Mouse (Mus musculus): Measurements from ENCODE around the gene Hexb. TPM values are rescaled to one million over a fixed set of nuclear protein-coding genes. Genes with fewer than 3 reads are reported as not detected.
A peak's percentile ranks its signal among the peaks of the same experiment; 100 is the strongest.

The Hexb gene
- total RNA-seq, 2 experiments from 2014 or later, result 91.3 to 102 TPM

DNA sequence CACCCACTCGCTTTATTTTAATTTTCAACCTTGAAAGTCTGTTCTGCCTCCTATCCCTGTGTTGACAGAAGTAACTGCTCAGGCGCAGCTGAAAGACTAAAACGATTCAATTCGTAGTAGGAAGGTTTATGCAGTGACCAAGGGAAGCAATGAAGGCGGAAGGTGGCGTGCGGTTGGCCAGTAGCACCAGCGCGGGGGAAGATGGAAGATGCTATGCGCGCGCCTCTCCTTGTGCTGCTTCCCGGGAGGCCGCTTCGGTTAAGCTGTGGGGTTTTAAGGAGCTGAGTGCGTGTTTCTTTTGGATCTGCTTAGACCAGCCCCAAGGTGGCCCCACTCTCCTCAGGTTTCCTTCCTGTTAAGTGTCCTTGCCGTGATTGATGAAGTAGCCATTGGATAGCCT is 27.0 kb upstream of the Hexb start:
- no peak for DNase-seq (ENCODE audit: low spot score in 2 of 2)

- DNase-seq (ENCODE audit: low spot score in 2 of 2), result no peak
Observed at GRCm38 (mm10) chr13:97224341-97224982, 26.3 kb upstream of the Hexb start.

DNA sequence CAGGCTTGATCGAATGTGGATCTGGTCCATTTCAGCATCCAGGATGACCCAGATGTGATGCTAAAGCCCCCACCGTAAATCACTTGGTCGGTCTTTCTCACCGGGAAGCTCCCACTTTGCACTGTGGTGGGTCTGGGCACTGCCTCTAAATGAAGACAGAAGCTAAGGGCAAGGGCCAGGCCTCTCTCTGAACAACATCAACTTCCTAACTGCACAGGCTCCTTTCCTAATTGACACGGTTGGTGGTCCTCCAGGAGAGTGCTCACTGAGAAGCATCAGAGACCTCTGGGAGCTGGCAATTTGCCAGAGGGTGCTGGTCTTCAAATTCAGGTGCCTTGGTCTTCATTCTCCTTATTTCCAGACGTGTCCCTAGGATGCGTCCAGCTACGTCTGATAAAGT is 25.7 kb upstream of the Hexb start:
- DNase-seq (ENCODE audit: low spot score in 2 of 2), result no peak

- no peak for DNase-seq (ENCODE audit: low spot score in 2 of 2)
Observed at GRCm38 (mm10) chr13:97220022-97220421, 21.9 kb upstream of the Hexb start.

GRCm38 (mm10) chr13:97216196-97216595 is 18.0 kb upstream of the Hexb start:
- DNase-seq (ENCODE audit: low spot score in 2 of 2), result no peak

DNA sequence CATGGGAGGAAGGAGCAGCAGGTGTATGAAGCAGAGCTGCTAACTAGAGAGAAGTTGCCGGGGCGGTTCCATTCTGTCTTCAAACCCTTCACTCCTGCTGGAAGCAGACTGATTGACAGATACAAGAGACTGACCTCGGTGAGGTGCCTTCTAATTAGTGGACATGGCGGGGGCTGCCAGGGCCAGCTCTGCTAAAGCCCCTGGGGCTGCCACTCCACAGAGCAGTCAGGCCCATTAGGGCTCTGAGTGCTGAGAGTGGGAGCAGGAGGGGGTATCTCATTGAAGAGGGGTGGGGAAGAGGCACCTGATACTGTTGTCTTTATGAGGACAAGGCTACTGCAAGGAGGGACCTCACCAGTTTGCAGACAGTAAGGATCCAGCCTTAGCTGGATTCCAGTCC is 17.4 kb upstream of the Hexb start:
- DNase-seq (ENCODE audit: low spot score in 2 of 2), result no peak

DNA sequence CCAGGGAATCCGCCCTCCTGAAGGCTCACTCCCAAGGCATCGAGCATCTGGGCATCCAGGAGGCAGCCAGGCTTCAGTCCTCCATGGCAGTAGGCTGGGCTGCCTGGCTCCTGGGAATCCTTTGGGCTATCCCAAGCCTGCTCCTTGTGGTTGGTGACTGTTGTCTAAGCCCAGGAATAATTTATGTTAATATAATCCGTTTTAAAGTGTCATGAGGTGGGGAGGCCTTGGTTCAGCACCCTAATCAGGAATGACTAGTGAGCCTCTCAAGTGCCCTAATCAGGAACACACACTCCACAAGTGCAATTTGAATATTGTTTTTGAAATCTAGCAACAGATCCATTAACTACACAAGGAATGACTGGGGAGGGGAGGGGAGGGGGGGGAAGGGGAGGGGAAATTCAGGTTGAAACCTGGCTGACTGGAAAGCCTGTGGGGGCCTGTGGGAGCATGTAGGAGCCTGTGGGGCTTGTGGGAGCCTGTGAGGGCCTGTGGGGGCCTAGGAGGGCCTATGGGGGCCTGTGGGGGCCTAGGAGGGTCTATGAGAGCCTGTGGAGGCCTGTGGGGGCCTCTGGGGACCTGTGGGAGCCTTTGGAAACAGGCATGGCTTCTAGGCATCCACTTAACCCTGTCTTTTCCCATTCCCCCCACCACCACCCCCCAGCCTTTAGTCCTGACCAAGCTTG is 16.6 kb upstream of the Hexb start:
- DNase-seq (ENCODE audit: low spot score in 2 of 2), result no peak

DNA sequence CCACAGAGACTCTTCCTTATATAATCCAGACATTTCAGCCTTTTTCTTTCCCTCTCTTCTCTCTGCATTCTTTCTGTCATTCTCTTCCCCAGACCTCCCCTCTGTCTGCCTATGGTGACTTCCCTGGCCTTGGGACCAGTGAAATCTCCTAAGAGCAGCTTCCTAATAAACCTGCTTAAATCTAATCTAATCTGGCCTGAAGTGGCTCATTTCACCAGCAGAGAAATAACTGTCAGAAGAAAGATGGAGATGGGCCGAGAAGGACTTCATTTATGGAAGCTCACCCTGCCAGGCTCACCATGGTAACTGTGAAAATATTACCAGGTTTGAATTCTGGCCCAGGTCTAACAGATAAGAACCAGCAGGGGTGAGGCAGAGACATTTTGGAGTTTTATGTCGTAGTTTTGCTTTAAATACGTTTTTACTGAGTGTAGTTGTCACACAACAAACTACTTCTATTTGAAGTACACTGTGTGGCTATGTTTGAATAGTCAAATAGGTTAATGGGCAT is 10.4 kb upstream of the Hexb start:
- no peak for DNase-seq (ENCODE audit: low spot score in 2 of 2)

GRCm38 (mm10) chr13:97208112-97208478 is 9.9 kb upstream of the Hexb start:
- DNase-seq (ENCODE audit: low spot score in 2 of 2), result no peak

DNA sequence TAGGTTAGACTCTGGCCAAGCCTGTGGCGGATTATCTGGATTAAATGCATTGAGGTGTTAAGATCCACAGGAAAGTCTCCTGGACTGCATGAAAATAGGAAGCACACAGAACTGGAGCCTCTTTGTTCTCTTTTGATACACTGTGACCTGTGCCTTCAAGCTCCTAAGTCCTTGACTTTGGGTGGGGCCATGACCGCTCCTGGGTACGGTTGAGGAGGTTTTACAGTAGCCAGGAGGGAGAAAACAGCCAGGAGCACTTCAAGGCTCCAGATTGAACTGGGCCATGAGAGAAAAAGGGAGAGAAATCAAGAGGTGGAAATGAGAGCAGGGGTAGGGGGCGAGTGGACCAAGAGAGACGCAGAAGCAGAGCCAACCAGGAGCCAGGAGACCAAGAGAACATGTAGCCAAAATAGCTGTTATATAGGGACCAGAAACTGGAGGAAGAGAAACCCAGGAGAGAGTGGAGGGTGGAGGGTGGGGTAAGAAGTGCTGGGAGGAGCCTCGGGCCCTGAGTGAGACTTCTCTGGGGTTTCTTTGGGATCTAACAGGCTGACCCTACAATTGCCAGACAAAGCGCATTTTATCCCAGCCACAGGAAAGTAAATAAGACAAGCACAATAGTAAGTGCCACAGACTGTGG is 9.4 kb upstream of the Hexb start:
- no peak for DNase-seq (ENCODE audit: low spot score in 2 of 2)

DNA sequence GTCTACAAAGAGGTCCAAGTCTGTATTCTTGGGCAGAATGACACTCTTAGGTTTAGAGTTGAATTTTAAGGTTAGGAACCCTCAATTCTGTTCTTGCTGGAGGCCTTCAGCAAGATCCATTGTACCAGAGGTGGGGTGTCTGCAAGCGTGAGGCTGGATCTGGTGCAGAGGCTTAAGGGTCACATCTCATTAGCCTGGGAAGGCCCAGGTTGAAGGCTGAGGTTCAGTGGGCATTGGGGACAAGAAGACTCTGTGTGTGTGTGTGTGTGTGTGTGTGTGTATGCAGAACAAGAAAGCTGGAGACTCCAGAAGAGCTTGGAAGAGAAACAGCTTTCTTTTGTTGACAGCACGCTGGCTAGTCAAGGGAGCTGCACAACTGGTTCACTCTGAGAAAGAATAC is 7.9 kb upstream of the Hexb start:
- no peak for DNase-seq (ENCODE audit: low spot score in 2 of 2)

DNA sequence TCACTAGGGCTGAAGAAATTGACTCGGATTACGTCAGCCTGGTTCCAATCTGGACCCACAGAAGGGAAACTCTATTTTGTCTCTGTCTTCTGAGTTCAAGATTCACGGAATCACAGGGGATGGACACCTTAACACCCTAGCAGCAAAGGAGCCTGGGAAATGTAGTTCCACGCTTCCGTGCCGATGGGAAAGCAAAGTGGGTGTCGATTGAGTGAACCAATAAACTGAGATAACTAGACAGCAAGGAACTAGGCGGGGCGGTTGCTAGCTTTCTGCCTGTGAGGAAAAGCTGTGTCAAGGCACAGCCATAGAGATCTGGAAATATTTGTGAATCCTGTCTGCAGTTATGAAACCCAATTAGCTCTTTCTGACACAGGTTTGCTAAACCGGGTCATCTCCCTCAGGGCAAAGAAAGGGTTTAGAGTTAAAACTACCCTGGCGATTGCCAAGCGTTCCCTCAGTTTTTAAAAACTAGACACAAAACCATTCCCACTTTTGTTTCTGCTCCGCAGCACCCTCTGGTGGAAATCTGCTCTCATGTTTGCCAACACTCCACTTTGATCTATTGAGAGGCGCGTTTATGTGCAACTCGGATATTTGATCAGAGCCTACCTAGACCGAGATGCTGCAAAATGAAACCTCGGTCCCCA is 7.0 kb upstream of the Hexb start:
- DNase-seq (ENCODE audit: low spot score in 2 of 2), result peak; percentile 89 to 91

GRCm38 (mm10) chr13:97201896-97202295 is 3.7 kb upstream of the Hexb start:
- DNase-seq (ENCODE audit: low spot score in 2 of 2), result no peak

GRCm38 (mm10) chr13:97201076-97201475 is 2.9 kb upstream of the Hexb start:
- DNase-seq (ENCODE audit: low spot score in 2 of 2), result no peak

DNA sequence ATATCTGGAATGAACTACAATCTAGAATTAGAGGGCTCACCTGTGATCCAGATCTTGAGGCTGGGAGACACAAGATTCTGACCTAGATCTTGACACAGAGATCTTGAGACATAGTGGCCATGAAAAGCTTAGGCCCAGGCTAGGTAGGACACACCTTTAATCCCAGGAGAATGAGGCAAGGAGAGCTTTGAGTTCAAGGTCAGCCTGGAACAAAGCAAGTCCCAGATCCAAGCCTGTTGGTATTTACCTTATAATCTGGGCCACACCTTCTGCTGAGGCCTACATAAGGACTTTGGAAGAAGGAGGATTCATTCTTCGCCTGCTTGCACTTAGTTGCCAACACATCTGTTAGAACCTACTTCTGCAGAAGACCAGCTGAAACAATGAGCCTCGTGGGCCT is 966 bp upstream of the Hexb start:
- DNase-seq (ENCODE audit: low spot score in 2 of 2), result no peak

DNA sequence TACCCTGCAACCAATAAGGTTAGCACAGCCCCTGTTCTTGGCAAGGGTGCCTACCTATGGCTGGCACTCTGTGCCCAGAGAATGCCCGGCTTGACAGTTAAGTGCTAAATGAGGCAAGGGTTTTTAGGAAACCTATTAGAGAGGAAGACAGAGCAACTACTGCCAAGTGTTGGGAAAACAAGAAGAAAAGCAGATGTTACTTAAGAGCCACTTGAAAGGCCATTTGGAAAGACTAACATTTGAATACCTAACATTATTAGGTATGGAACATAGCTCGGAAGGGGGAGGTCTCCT is 1.3 kb downstream of the Hexb start:
- no peak for DNase-seq (ENCODE audit: low spot score in 2 of 2)

DNA sequence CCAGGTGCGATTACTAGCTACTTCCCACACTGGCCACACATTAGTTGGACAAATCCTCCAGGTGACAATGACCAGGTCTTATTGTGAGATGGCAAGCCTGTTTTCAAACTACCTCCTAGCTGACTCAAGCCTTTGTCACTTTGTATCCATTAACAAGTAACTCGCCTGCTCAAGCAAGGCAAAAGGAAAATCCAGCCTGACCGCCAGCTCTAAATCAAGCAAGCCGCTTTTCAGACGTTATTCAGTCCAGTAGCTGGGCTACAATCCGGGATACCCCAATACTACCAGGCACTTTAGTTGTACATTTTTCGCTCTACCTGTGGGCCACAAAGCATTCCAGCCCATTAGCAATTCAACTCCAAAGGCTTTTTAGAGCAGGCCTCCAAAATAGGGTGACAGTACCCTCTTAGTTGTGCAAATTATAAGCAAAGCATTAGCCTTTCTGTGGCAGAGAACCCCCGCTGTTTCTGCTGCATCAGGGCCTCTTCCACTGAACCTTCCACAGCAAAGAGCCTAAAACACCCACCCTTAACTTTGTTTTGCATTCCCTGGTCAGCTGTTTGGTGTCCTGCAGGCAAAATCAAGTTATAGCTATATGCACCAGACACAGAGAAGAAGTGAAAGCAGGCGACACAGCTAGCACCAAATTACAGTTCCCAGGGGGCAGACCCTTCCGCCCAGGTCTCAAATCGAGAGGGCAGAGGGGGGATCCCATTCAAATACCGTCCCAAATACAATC is 1.8 kb downstream of the Hexb start:
- no peak for DNase-seq (ENCODE audit: low spot score in 2 of 2)

- DNase-seq (ENCODE audit: low spot score in 2 of 2), result peak; percentile 70 to 76
Observed at GRCm38 (mm10) chr13:97193420-97193819, 4.7 kb downstream of the Hexb start.

DNA sequence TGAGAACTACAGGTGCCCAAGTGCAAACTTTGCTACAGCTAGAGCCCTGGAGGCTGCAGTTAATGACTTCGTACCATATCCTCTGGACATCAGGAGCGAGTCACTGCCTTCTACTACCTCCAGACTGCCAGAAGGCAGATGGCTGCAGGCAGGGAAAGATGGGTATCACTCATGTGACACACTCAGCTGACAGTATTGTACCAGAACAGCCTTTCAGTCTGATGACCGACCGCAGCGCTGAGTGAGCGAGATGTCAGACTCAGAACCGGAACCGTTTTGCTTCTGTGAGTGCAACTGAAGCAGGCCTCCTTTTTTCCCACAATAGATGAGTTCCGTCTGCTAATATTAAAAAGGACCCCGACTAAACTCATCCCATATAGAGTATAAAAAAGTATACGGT is 5.5 kb downstream of the Hexb start:
- DNase-seq (ENCODE audit: low spot score in 2 of 2), result no peak

DNA sequence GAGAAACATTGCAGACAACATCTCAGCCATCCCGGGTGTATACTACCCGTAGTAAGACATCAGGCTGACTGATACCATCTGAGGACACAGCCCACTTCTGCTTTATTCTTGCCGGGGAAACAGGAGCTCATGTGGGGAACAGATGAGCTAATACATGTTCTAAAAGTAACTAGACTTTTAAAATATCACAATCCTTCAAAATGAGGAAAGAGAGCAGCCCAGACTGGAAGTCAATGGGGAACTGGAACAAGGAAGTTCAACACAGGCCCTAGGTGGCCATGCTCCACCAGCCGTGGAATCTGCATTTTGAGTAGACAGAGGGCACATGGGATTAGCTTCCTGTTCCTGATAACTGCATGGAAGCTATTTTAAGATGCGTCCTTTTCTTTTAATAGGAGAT is 10.5 kb downstream of the Hexb start:
- DNase-seq (ENCODE audit: low spot score in 2 of 2), result no peak

DNA sequence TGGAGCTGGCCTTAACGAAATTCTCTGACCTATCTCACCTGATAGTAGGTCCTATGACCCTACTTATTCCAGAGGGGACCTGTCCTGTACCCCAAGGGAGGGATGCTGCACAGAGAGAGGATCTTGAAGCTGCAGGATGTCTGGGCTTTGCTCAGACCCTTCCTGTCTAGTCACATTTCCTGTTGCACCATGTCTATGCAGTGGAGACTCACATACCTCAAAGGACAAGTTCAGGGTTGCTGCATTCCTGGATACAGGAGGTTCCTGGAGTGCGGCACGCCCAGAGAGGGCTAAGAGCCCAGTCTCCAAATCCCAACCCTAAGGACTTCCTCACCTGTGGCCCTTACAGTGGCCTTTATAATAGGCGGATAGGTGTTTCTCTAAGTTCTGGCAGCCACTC is 11.8 kb downstream of the Hexb start:
- no peak for DNase-seq (ENCODE audit: low spot score in 2 of 2)

GRCm38 (mm10) chr13:97184656-97185055 is 13.5 kb downstream of the Hexb start:
- no peak for DNase-seq (ENCODE audit: low spot score in 2 of 2)
